Mouse (Mus musculus): ENCODE results near the gene Sval2. TPM values are rescaled to one million over a fixed set of nuclear protein-coding genes. Genes with fewer than 3 reads are reported as not detected.

Gene Sval2
- not detected in 2 replicates for polyA plus RNA-seq (2012; rRNA removed; ENCODE audit: low replicate concordance)

GRCm38 (mm10) chr6:41852689-41853088 lies at the start of gene Sval2:
Sval2 (plus strand) TSS chr6:41852989.

GRCm38 (mm10) chr6:41847235-41847634 lies 5.6 kb upstream of the Sval2 start, which contains the start of gene Pip:
Pip (plus strand) TSS chr6:41847535.

Other genes starting within 250 kb of the Sval2 start
- gene Ephb6, start 247.5 kb upstream of the Sval2 start, polyA plus RNA-seq (2012; rRNA removed; ENCODE audit: low replicate concordance) = 20.3 and 26.2 TPM in 2 replicates
- 0.86 and 1.7 TPM in 2 replicates for gene Trpv6, start 216.6 kb upstream of the Sval2 start, polyA plus RNA-seq (2012; rRNA removed; ENCODE audit: low replicate concordance)
- gene Trpv5, start 172.2 kb upstream of the Sval2 start, polyA plus RNA-seq (2012; rRNA removed; ENCODE audit: low replicate concordance) = not detected in 2 replicates
- not detected in 2 replicates for gene Llcfc1, start 168.6 kb upstream of the Sval2 start, polyA plus RNA-seq (2012; rRNA removed; ENCODE audit: low replicate concordance)
- gene Kel, start 148.7 kb upstream of the Sval2 start, polyA plus RNA-seq (2012; rRNA removed; ENCODE audit: low replicate concordance) = 0.14 TPM in 1 of 2 replicates, not detected in the other
- not detected in 2 replicates for gene Olfr459, start 77.8 kb upstream of the Sval2 start, polyA plus RNA-seq (2012; rRNA removed; ENCODE audit: low replicate concordance)
- not detected in 2 replicates for gene Pip, start 5.5 kb upstream of the Sval2 start, polyA plus RNA-seq (2012; rRNA removed; ENCODE audit: low replicate concordance)
- gene Sval1, start 98.6 kb downstream of the Sval2 start, polyA plus RNA-seq (2012; rRNA removed; ENCODE audit: low replicate concordance) = not detected in 2 replicates
- gene Sval3, start 115.2 kb downstream of the Sval2 start, polyA plus RNA-seq (2012; rRNA removed; ENCODE audit: low replicate concordance) = not detected in 2 replicates
- gene Sva, start 185.4 kb downstream of the Sval2 start, polyA plus RNA-seq (2012; rRNA removed; ENCODE audit: low replicate concordance) = not detected in 2 replicates

Data from mammary gland, adult 2 months (tissue).